Mouse (Mus musculus) heart, adult 8-10 months (tissue): ENCODE measurements around the gene Ahr. TPM values are rescaled to one million over a fixed set of nuclear protein-coding genes. Genes with fewer than 3 reads are reported as not detected.
A peak's percentile ranks its signal among the peaks of the same experiment; 100 is the strongest.

ENCODE experiments used
- DNase-seq: peaks from one replicate; pipeline ENCODE4 v3.0.0; 2022; ENCODE audit warnings: low spot score
- total RNA-seq, 4 experiments: library from RNA; stranded (reverse); gene quantifications; 2 replicates each; pipeline ENCODE4 v1.2.4; 2022

Gene Ahr
- total RNA-seq, result 1 to 10 TPM; 4.8 to 5.5 (median 5.2) TPM

GRCm38 (mm10) chr12:35534754-35535236 lies at the start of gene Ahr:
Gene Ahr, minus strand, starts transcription at chr12:35535038.
- peak; percentile 69 for DNase-seq

GRCm38 (mm10) chr12:35578826-35579225 lies 44.0 kb upstream of the Ahr start:
- no peak for DNase-seq

- no peak for DNase-seq
Measured at GRCm38 (mm10) chr12:35576107-35576506, 41.3 kb upstream of the Ahr start.

- no peak for DNase-seq
Measured at GRCm38 (mm10) chr12:35573713-35574112, 38.9 kb upstream of the Ahr start.

- DNase-seq, result no peak
Measured at GRCm38 (mm10) chr12:35562826-35563225, 28.0 kb upstream of the Ahr start.

GRCm38 (mm10) chr12:35558868-35559267 lies 24.0 kb upstream of the Ahr start:
- no peak for DNase-seq

- no peak for DNase-seq
Measured at GRCm38 (mm10) chr12:35555925-35556324, 21.1 kb upstream of the Ahr start.

- no peak for DNase-seq
Measured at GRCm38 (mm10) chr12:35554309-35554708, 19.5 kb upstream of the Ahr start.

GRCm38 (mm10) chr12:35553174-35553573 lies 18.3 kb upstream of the Ahr start:
- no peak for DNase-seq

- DNase-seq, result no peak
Measured at GRCm38 (mm10) chr12:35550299-35550698, 15.5 kb upstream of the Ahr start.

GRCm38 (mm10) chr12:35542836-35543235 lies 8.0 kb upstream of the Ahr start:
- DNase-seq, result no peak

- no peak for DNase-seq
Measured at GRCm38 (mm10) chr12:35538843-35539242, 4.0 kb upstream of the Ahr start.

- no peak for DNase-seq
Measured at GRCm38 (mm10) chr12:35534114-35534753, 604 bp downstream of the Ahr start.

- DNase-seq, result no peak
Measured at GRCm38 (mm10) chr12:35533748-35534113, 1.1 kb downstream of the Ahr start.

GRCm38 (mm10) chr12:35533133-35533532 lies 1.7 kb downstream of the Ahr start:
- DNase-seq, result no peak

- peak; percentile 73 for DNase-seq
Measured at GRCm38 (mm10) chr12:35532151-35532550, 2.7 kb downstream of the Ahr start.

GRCm38 (mm10) chr12:35530587-35530986 lies 4.3 kb downstream of the Ahr start:
- no peak for DNase-seq

GRCm38 (mm10) chr12:35527429-35527828 lies 7.4 kb downstream of the Ahr start:
- DNase-seq, result no peak

GRCm38 (mm10) chr12:35522585-35523103 lies 12.2 kb downstream of the Ahr start:
- DNase-seq, result peak; percentile 57

GRCm38 (mm10) chr12:35515621-35516020 lies 19.2 kb downstream of the Ahr start:
- DNase-seq, result no peak

- no peak for DNase-seq
Measured at GRCm38 (mm10) chr12:35514671-35515070, 20.2 kb downstream of the Ahr start.

GRCm38 (mm10) chr12:35510711-35511110 lies 24.1 kb downstream of the Ahr start:
- no peak for DNase-seq

GRCm38 (mm10) chr12:35506383-35506782 lies 28.5 kb downstream of the Ahr start:
- no peak for DNase-seq

GRCm38 (mm10) chr12:35504081-35504480 lies 30.8 kb downstream of the Ahr start:
- DNase-seq, result no peak
